Mouse (Mus musculus) B cell, adult (primary cell): ENCODE data around the gene Tnk1. TPM values are rescaled to one million over a fixed set of nuclear protein-coding genes. Genes with fewer than 3 reads are reported as not detected.

Experiments used
- total RNA-seq: library from RNA; stranded (reverse); gene quantifications from 4 replicates; pipeline ENCODE4 v1.2.4, GENCODE M21; 2023; ENCODE audit not compliant: inconsistent age

Gene Tnk1
- total RNA-seq = not detected in 4 replicates

GRCm38 (mm10) chr11:69858113-69858998 lies at the start of gene Tnk1:
Gene Tnk1 (minus strand): TSS chr11:69858730.

GRCm38 (mm10) chr11:69900471-69901405 lies 42.2 kb upstream of the Tnk1 start, which contains the start of the genes 2810408A11Rik and Neurl4:
Gene 2810408A11Rik (minus strand): TSS chr11:69900987.
Gene Neurl4 (plus strand): TSS chr11:69901072.

DNA sequence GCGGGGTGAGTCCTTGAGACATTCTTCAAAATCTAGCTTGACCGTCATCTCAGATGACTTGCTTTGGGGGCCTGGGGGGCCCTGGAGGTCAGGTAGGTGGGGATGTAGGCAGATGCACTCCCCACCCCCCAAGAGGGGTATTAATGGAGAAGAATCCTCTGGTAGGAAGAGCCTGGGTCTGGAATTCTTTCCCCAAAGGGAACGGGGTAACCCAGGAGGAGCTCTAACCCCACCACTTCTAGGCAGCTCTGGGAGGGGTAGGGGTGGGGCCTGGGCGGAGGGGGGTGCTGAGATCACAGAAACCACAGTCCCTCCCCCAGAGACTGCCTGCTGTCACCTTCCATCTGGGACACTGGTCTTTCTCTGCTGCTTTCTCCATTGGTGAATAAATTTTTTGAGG lies 36.8 kb upstream of the Tnk1 start, which contains the start of gene Acap1:
Gene Acap1 (minus strand): TSS at position 249 of the 400 bp plus-strand sequence.

DNA sequence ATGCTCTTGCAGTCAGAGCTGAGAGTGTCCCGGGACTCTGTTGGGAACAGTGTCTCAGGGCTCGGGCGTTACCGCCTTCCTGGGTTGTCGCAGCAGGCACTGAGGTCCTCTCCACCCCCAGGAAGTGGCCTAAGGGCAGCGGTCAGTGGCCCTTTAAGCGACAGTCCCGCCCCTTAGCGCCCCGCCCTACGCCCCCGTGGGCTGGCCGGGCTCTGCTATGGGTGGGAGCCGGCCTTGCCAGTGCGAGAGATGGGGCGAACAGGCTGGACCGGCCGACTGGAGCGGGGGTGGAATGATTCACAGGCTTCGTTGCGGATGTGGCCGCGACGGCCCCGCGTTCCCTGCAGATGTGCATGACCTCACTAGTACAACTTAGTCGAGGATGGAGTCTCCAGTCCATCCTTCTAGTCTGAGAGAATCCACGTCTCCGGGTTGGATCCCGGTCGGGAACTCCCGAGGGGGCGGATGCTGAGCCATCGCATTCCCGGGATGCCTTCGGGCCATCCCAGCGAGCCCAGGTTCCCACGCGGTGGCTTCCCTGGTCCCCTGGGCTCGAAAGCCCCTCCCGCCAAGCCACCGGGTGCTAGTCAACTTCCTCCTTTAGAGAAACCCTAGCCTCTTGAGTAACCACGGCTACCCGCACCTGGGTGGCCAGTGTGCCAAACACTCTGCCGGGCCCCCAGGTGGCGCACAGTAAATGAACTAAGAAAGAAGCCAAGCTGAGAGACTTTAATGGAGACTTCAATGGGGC lies 22.5 kb upstream of the Tnk1 start, which contains the start of gene Kctd11:
Gene Kctd11 (minus strand): TSS at position 554 of the 751 bp plus-strand sequence.

GRCm38 (mm10) chr11:69877878-69878277 lies 19.3 kb upstream of the Tnk1 start, which contains the start of gene Tmem95:
Gene Tmem95 (minus strand): TSS chr11:69878018.

DNA sequence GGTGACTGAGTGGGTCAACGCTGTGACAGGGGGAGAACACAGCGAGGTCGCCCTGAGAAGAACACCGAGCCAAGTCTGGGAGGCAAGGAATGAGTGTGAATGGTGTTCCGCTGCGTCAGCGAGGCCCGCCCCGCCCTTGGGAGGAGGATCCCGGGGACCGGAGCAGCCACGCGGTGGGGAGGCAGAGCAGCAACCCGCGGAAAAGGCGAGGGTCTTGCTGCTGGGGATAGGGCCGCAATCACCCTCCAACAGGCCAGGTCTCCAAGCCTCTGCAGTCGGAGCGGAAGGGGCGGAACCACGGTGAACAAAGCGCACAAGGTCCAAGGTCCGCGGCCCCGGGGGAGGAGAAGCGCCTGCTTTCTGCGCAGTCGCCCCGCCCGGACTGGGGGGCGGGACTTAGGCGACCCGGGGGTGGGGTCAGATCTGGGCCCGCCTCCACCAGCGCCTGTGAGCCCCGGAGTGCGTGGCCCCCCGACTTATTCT lies 12.3 kb downstream of the Tnk1 start, which contains the start of gene Plscr3:
Gene Plscr3 (plus strand): TSS at position 179 of the 483 bp plus-strand sequence.

DNA sequence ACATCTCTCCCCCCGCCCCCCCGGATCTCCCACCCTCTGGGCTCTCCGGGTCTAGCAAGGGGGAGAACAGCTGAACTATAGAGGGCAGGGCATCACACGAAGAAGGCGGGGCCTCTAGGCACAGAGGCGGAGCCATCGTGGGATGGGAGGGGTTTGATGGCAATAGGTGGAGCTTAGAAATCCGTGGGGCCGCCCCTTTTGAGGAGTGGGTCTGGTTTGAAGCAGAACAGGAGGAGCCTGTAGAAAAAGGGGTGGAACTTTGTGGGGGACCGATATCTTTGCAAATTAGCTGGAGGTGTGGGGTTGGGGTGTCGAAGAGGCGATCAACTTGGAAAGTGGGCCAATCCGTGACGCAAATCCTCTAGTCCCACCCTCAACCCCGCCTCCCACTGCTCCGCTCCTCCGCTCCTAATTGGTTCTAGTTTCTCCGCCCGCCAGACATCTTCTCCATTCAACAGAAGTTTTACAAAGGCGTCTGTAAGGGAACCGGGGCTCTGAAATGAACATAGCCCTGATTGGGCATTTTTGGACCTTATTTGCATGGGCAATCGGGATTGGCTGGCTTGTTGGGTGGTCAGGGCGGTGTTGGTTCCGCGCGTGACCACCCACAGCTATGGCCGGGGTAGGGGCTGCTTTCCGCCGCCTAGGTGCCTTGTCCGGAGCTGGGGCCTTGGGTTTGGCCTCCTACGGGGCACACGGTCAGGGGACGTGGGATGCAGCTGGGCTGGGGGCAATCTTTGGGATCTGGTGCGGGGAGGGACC lies 20.4 kb downstream of the Tnk1 start, which contains the start of gene Tmem256:
Gene Tmem256 (plus strand): TSS at position 563 of the 762 bp plus-strand sequence.

GRCm38 (mm10) chr11:69837604-69837951 lies 21.0 kb downstream of the Tnk1 start, which contains the start of gene Nlgn2:
Gene Nlgn2 (minus strand): TSS chr11:69837784.

DNA sequence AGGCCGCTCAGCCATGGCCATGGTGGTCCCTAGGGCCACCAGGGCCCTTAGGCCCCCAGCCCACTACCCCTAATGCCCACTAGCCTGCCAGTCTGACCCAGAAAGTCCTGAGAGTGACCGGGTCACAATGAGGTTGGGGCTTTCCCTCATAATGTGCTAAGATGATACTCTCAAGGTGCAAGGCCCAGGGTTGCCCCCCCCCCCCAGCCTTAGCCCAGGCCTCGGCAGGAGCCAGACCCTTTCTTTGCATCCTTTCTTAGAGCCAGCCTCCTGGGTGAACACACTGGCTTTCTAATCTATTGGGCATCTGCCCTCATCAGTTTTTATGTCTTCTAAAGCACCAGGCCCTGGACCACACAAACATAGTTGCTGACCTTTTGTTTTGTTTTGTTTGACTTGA lies 36.5 kb downstream of the Tnk1 start, which contains the start of gene Spem1:
Gene Spem1 (minus strand): TSS at position 101 of the 400 bp plus-strand sequence.

DNA sequence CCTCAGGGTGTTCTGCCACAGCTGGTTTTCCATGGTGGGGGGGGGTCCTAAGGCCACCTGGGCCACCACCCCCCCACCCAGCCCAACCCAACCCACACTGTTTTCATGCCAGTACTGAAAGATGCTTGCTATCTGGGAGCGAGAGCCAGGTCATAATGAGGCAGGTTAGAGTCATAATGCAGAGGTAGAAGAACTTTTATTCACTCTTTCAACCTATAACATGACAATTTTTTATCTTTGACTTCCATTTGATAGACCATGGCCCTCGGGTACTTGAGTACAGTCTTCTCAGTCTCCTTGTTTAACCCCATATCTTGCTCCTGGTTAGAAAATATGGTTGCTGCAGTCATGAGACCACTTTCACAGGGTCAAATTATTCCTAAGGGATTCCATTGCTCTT lies 40.2 kb downstream of the Tnk1 start, which contains the start of gene Spem2:
Gene Spem2 (minus strand): TSS at position 101 of the 400 bp plus-strand sequence.

GRCm38 (mm10) chr11:69815155-69815554 lies 43.4 kb downstream of the Tnk1 start, which contains the start of gene Gm39566:
Gene Gm39566 (minus strand): TSS chr11:69815298.

DNA sequence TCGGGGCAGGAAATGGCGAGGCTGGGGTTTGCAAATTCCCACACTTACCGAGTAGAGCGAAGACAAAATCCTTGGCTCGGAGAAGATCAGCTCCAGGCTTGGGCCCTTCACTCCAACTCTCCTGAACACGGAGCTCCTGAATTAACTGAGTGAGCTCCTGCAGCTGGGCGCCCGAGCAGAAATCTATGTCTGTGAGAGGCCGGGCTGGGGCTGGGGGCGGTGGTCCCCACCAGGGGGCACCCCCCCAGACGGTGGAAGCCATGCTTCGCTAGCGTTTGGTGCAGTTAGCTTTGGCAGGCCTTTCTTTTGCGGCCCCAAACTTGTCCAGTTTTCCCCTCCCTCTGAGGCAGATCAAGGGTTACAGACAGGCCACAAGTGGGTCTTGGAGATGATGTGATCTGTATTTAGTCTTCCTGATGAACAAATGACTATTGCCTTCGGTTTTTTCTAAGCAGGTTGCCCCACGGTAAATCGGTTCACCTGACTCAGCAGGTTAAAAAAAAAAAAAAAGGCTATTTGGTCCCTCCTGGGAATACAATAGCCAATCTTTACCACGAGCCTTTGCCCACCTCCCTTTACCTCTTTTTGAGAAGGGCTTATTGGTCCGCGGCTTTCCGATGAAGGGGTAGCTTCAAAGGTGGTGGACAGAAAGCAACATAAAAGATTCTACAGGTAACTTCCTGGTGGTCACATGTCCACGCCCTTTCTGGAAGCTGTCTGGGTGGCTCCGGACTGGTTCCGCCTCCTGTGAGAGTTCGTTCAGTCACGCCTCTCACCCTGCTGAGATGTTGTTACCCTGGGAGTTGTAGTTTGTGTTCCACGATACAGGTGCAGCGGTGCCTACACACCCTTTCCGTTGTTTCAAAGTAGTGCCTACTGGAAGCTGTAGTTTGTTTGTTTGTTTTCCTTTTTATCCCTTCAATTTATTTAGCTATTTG lies 53.3 kb downstream of the Tnk1 start, which contains the start of gene Tmem102:
Gene Tmem102 (minus strand): TSS at position 653 of the 938 bp plus-strand sequence.

GRCm38 (mm10) chr11:69801379-69801977 lies 57.1 kb downstream of the Tnk1 start, which contains the start of gene Fgf11:
Gene Fgf11 (minus strand): TSS chr11:69801857.

Other genes starting within 250 kb of the Tnk1 start
- gene Shbg, start 240.8 kb downstream of the Tnk1 start, total RNA-seq = not detected in 4 replicates
- not detected in 4 replicates for gene Sat2, start 236.7 kb downstream of the Tnk1 start, total RNA-seq
- gene Fxr2, start 225.7 kb downstream of the Tnk1 start, total RNA-seq = 76.8 to 83.1 TPM (median 77.8 TPM) in 4 replicates
- 0.84 TPM in 1 of 4 replicates, not detected in the others for gene Sox15, start 203.4 kb downstream of the Tnk1 start, total RNA-seq
- gene Mpdu1, start 196.1 kb downstream of the Tnk1 start, total RNA-seq = 58.0 to 71.6 TPM (median 63.0 TPM) in 4 replicates
- 11.8 to 14.7 TPM (median 12.5 TPM) in 4 replicates for gene Cd68, start 192.6 kb downstream of the Tnk1 start, total RNA-seq
- 670 to 697 TPM (median 692 TPM) in 4 replicates for gene Eif4a1, start 186.3 kb downstream of the Tnk1 start, total RNA-seq
- 108 to 153 TPM (median 136 TPM) in 4 replicates for gene Senp3, start 176.6 kb downstream of the Tnk1 start, total RNA-seq
- 0.32 TPM in 1 of 4 replicates, not detected in the others for gene Tnfsf13, start 172.9 kb downstream of the Tnk1 start, total RNA-seq
- 0.51 TPM in 1 of 4 replicates, not detected in the others for gene Tnfsf12, start 162.9 kb downstream of the Tnk1 start, total RNA-seq
- 0.45 to 0.78 TPM in 2 of 4 replicates, not detected in the others for gene Tnfsfm13, start 162.6 kb downstream of the Tnk1 start, total RNA-seq
- 231 to 244 TPM (median 242 TPM) in 4 replicates for gene Polr2a, start 100.1 kb downstream of the Tnk1 start, total RNA-seq
- gene Slc35g3, start 96.8 kb downstream of the Tnk1 start, total RNA-seq = not detected in 4 replicates
- gene Zbtb4, start 92.8 kb downstream of the Tnk1 start, total RNA-seq = 52.3 to 57.6 TPM (median 54.5 TPM) in 4 replicates
- 8.3 to 11.3 TPM (median 10.1 TPM) in 4 replicates for gene Chrnb1, start 62.8 kb downstream of the Tnk1 start, total RNA-seq
- gene Fgf11, start 56.9 kb downstream of the Tnk1 start, total RNA-seq = 0.16 to 0.27 TPM in 2 of 4 replicates, not detected in the others
- gene Tmem102, start 53.1 kb downstream of the Tnk1 start, total RNA-seq = not detected in 4 replicates
- not detected in 4 replicates for gene Gm39566, start 43.4 kb downstream of the Tnk1 start, total RNA-seq
- not detected in 4 replicates for gene Spem2, start 40.3 kb downstream of the Tnk1 start, total RNA-seq
- gene Spem1, start 36.5 kb downstream of the Tnk1 start, total RNA-seq = not detected in 4 replicates
- gene Nlgn2, start 20.9 kb downstream of the Tnk1 start, total RNA-seq = 0.24 to 1.3 TPM (median 0.59 TPM) in 4 replicates
- 30.9 to 38.6 TPM (median 37.0 TPM) in 4 replicates for gene Tmem256, start 20.2 kb downstream of the Tnk1 start, total RNA-seq
- gene Plscr3, start 12.4 kb downstream of the Tnk1 start, total RNA-seq = 9.8 to 13.0 TPM (median 11.5 TPM) in 4 replicates
- not detected in 4 replicates for gene Tmem95, start 19.3 kb upstream of the Tnk1 start, total RNA-seq
- 1.8 to 2.3 TPM (median 2.0 TPM) in 4 replicates for gene Kctd11, start 22.7 kb upstream of the Tnk1 start, total RNA-seq
- 477 to 556 TPM (median 497 TPM) in 4 replicates for gene Acap1, start 36.8 kb upstream of the Tnk1 start, total RNA-seq
- 2.1 to 2.7 TPM (median 2.3 TPM) in 4 replicates for gene 2810408A11Rik, start 42.3 kb upstream of the Tnk1 start, total RNA-seq
- gene Neurl4, start 42.3 kb upstream of the Tnk1 start, total RNA-seq = 55.7 to 74.4 TPM (median 62.8 TPM) in 4 replicates
- gene Gps2, start 55.2 kb upstream of the Tnk1 start, total RNA-seq = 138 to 159 TPM (median 142 TPM) in 4 replicates
- gene Eif5a, start 63.2 kb upstream of the Tnk1 start, total RNA-seq = 362 to 387 TPM (median 377 TPM) in 4 replicates
- gene Ybx2, start 77.1 kb upstream of the Tnk1 start, total RNA-seq = not detected in 4 replicates
- gene Slc2a4, start 89.5 kb upstream of the Tnk1 start, total RNA-seq = not detected in 4 replicates
- gene Cldn7, start 106.0 kb upstream of the Tnk1 start, total RNA-seq = not detected in 4 replicates
- 103 to 123 TPM (median 108 TPM) in 4 replicates for gene Ctdnep1, start 122.4 kb upstream of the Tnk1 start, total RNA-seq
- 34.4 to 62.8 TPM (median 46.7 TPM) in 4 replicates for gene Elp5, start 123.8 kb upstream of the Tnk1 start, total RNA-seq
- gene Gabarap, start 132.4 kb upstream of the Tnk1 start, total RNA-seq = 311 to 355 TPM (median 331 TPM) in 4 replicates
- gene Phf23, start 137.0 kb upstream of the Tnk1 start, total RNA-seq = 52.7 to 62.9 TPM (median 56.6 TPM) in 4 replicates
- gene Dvl2, start 141.9 kb upstream of the Tnk1 start, total RNA-seq = 48.4 to 53.5 TPM (median 51.0 TPM) in 4 replicates
- 53.0 to 60.7 TPM (median 59.3 TPM) in 4 replicates for gene Acadvl, start 156.7 kb upstream of the Tnk1 start, total RNA-seq
- 3.5 to 5.4 TPM (median 4.2 TPM) in 4 replicates for gene Dlg4, start 158.2 kb upstream of the Tnk1 start, total RNA-seq
- gene Asgr1, start 195.4 kb upstream of the Tnk1 start, total RNA-seq = not detected in 4 replicates
- not detected in 4 replicates for gene Asgr2, start 233.9 kb upstream of the Tnk1 start, total RNA-seq